Mouse (Mus musculus) limb, embryonic 14.5 days (tissue): Measurements from ENCODE around the gene Asf1b. TPM values are rescaled to one million over a fixed set of nuclear protein-coding genes. Genes with fewer than 3 reads are reported as not detected.
A peak's percentile ranks its signal among the peaks of the same experiment; 100 is the strongest.

Source experiments
- ATAC-seq: fragments of 200-750 bp; cut with Nextera tagmentation; 2 replicates; pipeline ENCODE4 v1.8.0; 2017; ENCODE audit warnings: low read depth, moderate number of reproducible peaks, moderate TSS enrichment; ENCODE audit not compliant: low FRiP score
- DNase-seq: peaks from one replicate; pipeline ENCODE4 v3.0.0-alpha.2; 2015; ENCODE audit warnings: low spot score
- H3K27ac ChIP-seq: fragments of 300-500 bp; sonication (generic); replicated peaks from 2 replicates; pipeline ENCODE4 v1.5.1; 2014; ENCODE audit warnings: low read depth, mild to moderate bottlenecking, low read length, moderate library complexity, mixed read lengths
- H3K27me3 ChIP-seq: fragments of 300-500 bp; sonication (generic); 2 replicates; pipeline ENCODE4 v1.6.1; 2014; ENCODE audit warnings: low read length, mixed read lengths; ENCODE audit not compliant: control insufficient read depth, insufficient read depth
- H3K36me3 ChIP-seq: fragments of 300-500 bp; sonication (generic); 2 replicates; pipeline ENCODE4 v1.6.1; 2014; ENCODE audit warnings: mild to moderate bottlenecking, low read length, moderate library complexity, mixed read lengths; ENCODE audit not compliant: control insufficient read depth, insufficient read depth
- H3K4me1 ChIP-seq: fragments of 300-500 bp; sonication (generic); 2 replicates; pipeline ENCODE4 v1.6.1; 2014; ENCODE audit warnings: antibody characterized with exemption, low read length, mixed read lengths; ENCODE audit not compliant: control insufficient read depth, insufficient read depth
- H3K4me2 ChIP-seq: fragments of 300-500 bp; sonication (generic); replicated peaks from 2 replicates; pipeline ENCODE4 v1.6.1; 2014; ENCODE audit warnings: low read depth, mild to moderate bottlenecking, low read length, moderate library complexity; ENCODE audit not compliant: severe bottlenecking
- H3K4me3 ChIP-seq: fragments of 300-500 bp; sonication (generic); replicated peaks from 2 replicates; pipeline ENCODE4 v1.5.1; 2014; ENCODE audit warnings: low read length
- H3K9ac ChIP-seq: fragments of 300-500 bp; sonication (generic); 2 replicates; pipeline ENCODE4 v1.6.1; 2014; ENCODE audit warnings: mild to moderate bottlenecking, low read depth, low read length, moderate library complexity; ENCODE audit not compliant: severe bottlenecking
- H3K9me3 ChIP-seq: fragments of 300-500 bp; sonication (generic); 2 replicates; pipeline ENCODE4 v1.6.1; 2016; ENCODE audit warnings: low read length; ENCODE audit not compliant: control insufficient read depth
- POLR2A ChIP-seq: fragments of 200-500 bp; IDR thresholded peaks from 2 replicates; pipeline ENCODE4 v1.8.0; 2012; ENCODE audit warnings: inconsistent platforms, mild to moderate bottlenecking, moderate library complexity, borderline replicate concordance; ENCODE audit not compliant: insufficient read depth, insufficient read length; ENCODE audit errors: extremely low read depth
- WGBS: fragments of 180-500 bp; shearing (Covaris S2); extraction: QIAGEN DNeasy Blood & Tissue Kit; methylation state at CpG from one replicate; pipeline ENCODE4 v1.1.7; 2014; 5-methylcytosine and 5-hydroxymethylcytosine counted together
- polyA plus RNA-seq, 2 experiments: library from polyadenylated mRNA; depleted of rRNA in 1 of 2; stranded (reverse) in 1 of 2; unstranded in 1 of 2; fragments of >200 nt; fragmentation: Nextera tagmentation in 1 of 2; extraction: Ambion mirVana in 1 of 2; gene quantifications; 2 replicates each; pipeline versions ENCODE4 v1.2.1 to v1.2.3; 2012 to 2014

Gene Asf1b
- polyA plus RNA-seq, 2 experiments: 61.2 to 76.2 TPM

GRCm38 (mm10) chr8:83964015-83964765 lies 8.9 kb downstream of the Asf1b start:
- no peak for TF ChIP-seq POLR2A
- Histone ChIP-seq H3K4me3 (no peak overlapping the region), H3K27me3 (no peaks in the 10 kb centered on the region), H3K9ac (no peak overlapping the region), H3K4me2 (no peak overlapping the region), H3K36me3 (peaks cover 18% of the 10 kb centered on the region; the same call in 1 of the 2 replicates), H3K9me3 (no peaks in the 10 kb centered on the region), H3K27ac (no peak overlapping the region), H3K4me1 (no peaks in the 10 kb centered on the region)
- ATAC-seq: no peak; the same call in 1 of the 2 replicates
- WGBS: 82% methylated on average over 5 of the region's 5 CpGs
- DNase-seq: no peak

GRCm38 (mm10) chr8:83967701-83968100 lies 12.4 kb downstream of the Asf1b start:
- Histone ChIP-seq H3K4me1 (no peaks in the 10 kb centered on the region), H3K27ac (no peak overlapping the region), H3K4me2 (no peak overlapping the region), H3K4me3 (no peak overlapping the region), H3K27me3 (no peaks in the 10 kb centered on the region), H3K9ac (no peak overlapping the region), H3K36me3 (peaks cover 27% of the 10 kb centered on the region; the same call in 1 of the 2 replicates), H3K9me3 (no peaks in the 10 kb centered on the region)
- ATAC-seq: no peak
- WGBS: 93% methylated on average over 7 of the region's 7 CpGs
- DNase-seq: no peak
- no peak for TF ChIP-seq POLR2A

GRCm38 (mm10) chr8:83971121-83971520 lies 15.8 kb downstream of the Asf1b start:
- no peak for ATAC-seq
- Histone ChIP-seq H3K4me2 (no peak overlapping the region), H3K9me3 (no peaks in the 10 kb centered on the region), H3K9ac (no peak overlapping the region), H3K27me3 (no peaks in the 10 kb centered on the region), H3K4me3 (no peak overlapping the region), H3K27ac (no peak overlapping the region), H3K36me3 (peaks cover 30% of the 10 kb centered on the region; the same call in 1 of the 2 replicates), H3K4me1 (peaks cover 9% of the 10 kb centered on the region)
- TF ChIP-seq POLR2A: no peak
- WGBS: 89% methylated on average over 4 of the region's 4 CpGs
- DNase-seq: no peak

- H3K27me3 ChIP-seq: no peaks in the 10 kb centered on the region
- no peak for TF ChIP-seq POLR2A
- DNase-seq (no peak), ATAC-seq (no peak)
- H3K36me3 ChIP-seq: peaks cover 31% of the 10 kb centered on the region; the same call in 1 of the 2 replicates
- peak overlapping the region; percentile 75; the same call in 1 of the 2 replicates for H3K9ac ChIP-seq
- H3K9me3 ChIP-seq: no peaks in the 10 kb centered on the region
- peak overlapping the region; percentile 74; the same call in 1 of the 2 replicates for H3K4me2 ChIP-seq
- 79% methylated on average over 6 of the region's 6 CpGs for WGBS
- peak overlapping the region; percentile 84 for H3K4me3 ChIP-seq
- peaks cover 9% of the 10 kb centered on the region for H3K4me1 ChIP-seq
- no peak overlapping the region for H3K27ac ChIP-seq
Measured at GRCm38 (mm10) chr8:83971661-83972060, 16.4 kb downstream of the Asf1b start.

GRCm38 (mm10) chr8:83972150-83973120 lies 17.1 kb downstream of the Asf1b start, which contains the start of gene Prkaca:
Prkaca (plus strand) TSS chr8:83972993.
- no peaks in the 10 kb centered on the region for H3K9me3 ChIP-seq
- H3K36me3 ChIP-seq: peaks cover 27% of the 10 kb centered on the region; the same call in 1 of the 2 replicates
- DNase-seq: peak; percentile 98
- peak within 1 kb of the TSS; percentile 77 for H3K9ac ChIP-seq
- peak within 1 kb of the TSS; percentile 87 for H3K4me2 ChIP-seq
- H3K27ac ChIP-seq: peak within 1 kb of the TSS; percentile 38; the same call in 1 of the 2 replicates
- WGBS: under 1% methylated on average over 42 of the region's 94 CpGs
- H3K27me3 ChIP-seq: no peaks in the 10 kb centered on the region
- peaks cover 15% of the 10 kb centered on the region for H3K4me1 ChIP-seq
- ATAC-seq: peak; percentile 100
- TF ChIP-seq POLR2A: no peak
- H3K4me3 ChIP-seq: peak within 1 kb of the TSS; percentile 84
